Mouse (Mus musculus): ENCODE data around the gene Trub1. TPM values are rescaled to one million over a fixed set of nuclear protein-coding genes. Genes with fewer than 3 reads are reported as not detected.

Trub1 gene
- polyA plus RNA-seq, 1 experiment from 2014 or later: 10.3 TPM

GRCm38 (mm10) chr19:57509758-57510319 lies 57.1 kb downstream of the Trub1 start:
- Histone ChIP-seq H3K27me3 (ENCODE audit: control insufficient read depth, insufficient read depth, low read length) (no peaks in the 10 kb centered on the region), H3K9me3 (ENCODE audit: control insufficient read depth, low read length) (no peaks in the 10 kb centered on the region), H3K27ac (replicated peaks in 1 of 2; ENCODE audit: control insufficient read depth in 1 of 2, insufficient read depth in 1 of 2, low read depth in 2 of 2, low read length in 2 of 2) (peak overlapping the region; percentile 47 to 70), H3K4me2 (ENCODE audit: low read length) (peak overlapping the region; percentile 59), H3K36me3 (ENCODE audit: control insufficient read depth, insufficient read depth, low read length) (no peaks in the 10 kb centered on the region), H3K9ac (ENCODE audit: low read length) (peak overlapping the region; percentile 55), H3K4me1 (ENCODE audit: control insufficient read depth in 2 of 2, insufficient read depth in 2 of 2, low read length in 2 of 2) (peaks cover 11 to 13% of the 10 kb centered on the region in 2 experiments), H3K4me3 (ENCODE audit: control insufficient read depth in 1 of 2, insufficient read depth in 1 of 2, low read depth in 1 of 2, low read length in 2 of 2) (peak overlapping the region in 1 of 2 experiments; percentile 10; a peak in 1 of 4 replicates)
- peak; percentile 43; the same call in 1 of the 2 replicates for ATAC-seq (ENCODE audit: insufficient number of reproducible peaks, insufficient read depth, low FRiP score, low read depth)
- 28% methylated on average over 14 of the region's 14 CpGs for WGBS

GRCm38 (mm10) chr19:57510836-57511235 lies 58.1 kb downstream of the Trub1 start:
- 89% methylated on average over 11 of the region's 11 CpGs for WGBS
- Histone ChIP-seq H3K36me3 (ENCODE audit: control insufficient read depth, insufficient read depth, low read length) (no peaks in the 10 kb centered on the region), H3K27ac (replicated peaks in 1 of 2; ENCODE audit: control insufficient read depth in 1 of 2, insufficient read depth in 1 of 2, low read depth in 2 of 2, low read length in 2 of 2) (no peak overlapping the region), H3K4me2 (ENCODE audit: low read length) (peak overlapping the region; percentile 59), H3K9ac (ENCODE audit: low read length) (peak overlapping the region; percentile 55; the same call in 1 of the 2 replicates), H3K27me3 (ENCODE audit: control insufficient read depth, insufficient read depth, low read length) (no peaks in the 10 kb centered on the region), H3K4me3 (ENCODE audit: control insufficient read depth in 1 of 2, insufficient read depth in 1 of 2, low read depth in 1 of 2, low read length in 2 of 2) (no peak overlapping the region), H3K4me1 (ENCODE audit: control insufficient read depth in 2 of 2, insufficient read depth in 2 of 2, low read length in 2 of 2) (peaks cover 11 to 13% of the 10 kb centered on the region in 2 experiments), H3K9me3 (ENCODE audit: control insufficient read depth, low read length) (no peaks in the 10 kb centered on the region)
- no peak for ATAC-seq (ENCODE audit: insufficient number of reproducible peaks, insufficient read depth, low FRiP score, low read depth)

- Histone ChIP-seq H3K4me2 (ENCODE audit: low read length) (no peak overlapping the region), H3K36me3 (ENCODE audit: control insufficient read depth, insufficient read depth, low read length) (no peaks in the 10 kb centered on the region), H3K9ac (ENCODE audit: low read length) (no peak overlapping the region), H3K27me3 (ENCODE audit: control insufficient read depth, insufficient read depth, low read length) (no peaks in the 10 kb centered on the region), H3K4me1 (ENCODE audit: control insufficient read depth in 2 of 2, insufficient read depth in 2 of 2, low read length in 2 of 2) (peaks cover 11 to 13% of the 10 kb centered on the region in 2 experiments), H3K27ac (replicated peaks in 1 of 2; ENCODE audit: control insufficient read depth in 1 of 2, insufficient read depth in 1 of 2, low read depth in 2 of 2, low read length in 2 of 2) (no peak overlapping the region), H3K4me3 (ENCODE audit: control insufficient read depth in 1 of 2, insufficient read depth in 1 of 2, low read depth in 1 of 2, low read length in 2 of 2) (no peak overlapping the region), H3K9me3 (ENCODE audit: control insufficient read depth, low read length) (no peaks in the 10 kb centered on the region)
- no peak for ATAC-seq (ENCODE audit: insufficient number of reproducible peaks, insufficient read depth, low FRiP score, low read depth)
- 84% methylated on average over 9 of the region's 9 CpGs for WGBS
Observed at GRCm38 (mm10) chr19:57513123-57513522, 60.4 kb downstream of the Trub1 start.

- no peaks in the 10 kb centered on the region; a peak in 1 of 4 replicates for H3K4me1 ChIP-seq (ENCODE audit: control insufficient read depth in 2 of 2, insufficient read depth in 2 of 2, low read length in 2 of 2)
- no peaks in the 10 kb centered on the region for H3K36me3 ChIP-seq (ENCODE audit: control insufficient read depth, insufficient read depth, low read length)
- H3K27me3 ChIP-seq (ENCODE audit: control insufficient read depth, insufficient read depth, low read length): no peaks in the 10 kb centered on the region
- no peak for ATAC-seq (ENCODE audit: insufficient number of reproducible peaks, insufficient read depth, low FRiP score, low read depth)
- no peaks in the 10 kb centered on the region for H3K9me3 ChIP-seq (ENCODE audit: control insufficient read depth, low read length)
- H3K4me3 ChIP-seq (ENCODE audit: control insufficient read depth in 1 of 2, insufficient read depth in 1 of 2, low read depth in 1 of 2, low read length in 2 of 2): no peak overlapping the region
- H3K4me2 ChIP-seq (ENCODE audit: low read length): no peak overlapping the region
- H3K27ac ChIP-seq (replicated peaks in 1 of 2; ENCODE audit: control insufficient read depth in 1 of 2, insufficient read depth in 1 of 2, low read depth in 2 of 2, low read length in 2 of 2): no peak overlapping the region
- H3K9ac ChIP-seq (ENCODE audit: low read length): no peak overlapping the region
Observed at GRCm38 (mm10) chr19:57521721-57522120, 69.0 kb downstream of the Trub1 start.

GRCm38 (mm10) chr19:57523363-57523762 lies 70.7 kb downstream of the Trub1 start:
- no peak overlapping the region for H3K4me3 ChIP-seq (ENCODE audit: control insufficient read depth in 1 of 2, insufficient read depth in 1 of 2, low read depth in 1 of 2, low read length in 2 of 2)
- H3K4me2 ChIP-seq (ENCODE audit: low read length): no peak overlapping the region
- no peak overlapping the region for H3K27ac ChIP-seq (replicated peaks in 1 of 2; ENCODE audit: control insufficient read depth in 1 of 2, insufficient read depth in 1 of 2, low read depth in 2 of 2, low read length in 2 of 2)
- H3K9ac ChIP-seq (ENCODE audit: low read length): no peak overlapping the region
- H3K36me3 ChIP-seq (ENCODE audit: control insufficient read depth, insufficient read depth, low read length): no peaks in the 10 kb centered on the region
- no peak for ATAC-seq (ENCODE audit: insufficient number of reproducible peaks, insufficient read depth, low FRiP score, low read depth)
- no peaks in the 10 kb centered on the region for H3K27me3 ChIP-seq (ENCODE audit: control insufficient read depth, insufficient read depth, low read length)
- H3K4me1 ChIP-seq (ENCODE audit: control insufficient read depth in 2 of 2, insufficient read depth in 2 of 2, low read length in 2 of 2): no peaks in the 10 kb centered on the region; a peak in 1 of 4 replicates
- 86% methylated on average over 17 of the region's 17 CpGs for WGBS
- no peaks in the 10 kb centered on the region for H3K9me3 ChIP-seq (ENCODE audit: control insufficient read depth, low read length)

GRCm38 (mm10) chr19:57525693-57526092 lies 73.0 kb downstream of the Trub1 start:
- 73% methylated on average over 2 of the region's 2 CpGs for WGBS
- no peak for ATAC-seq (ENCODE audit: insufficient number of reproducible peaks, insufficient read depth, low FRiP score, low read depth)
- no peak overlapping the region for H3K27ac ChIP-seq (replicated peaks in 1 of 2; ENCODE audit: control insufficient read depth in 1 of 2, insufficient read depth in 1 of 2, low read depth in 2 of 2, low read length in 2 of 2)
- H3K36me3 ChIP-seq (ENCODE audit: control insufficient read depth, insufficient read depth, low read length): no peaks in the 10 kb centered on the region
- no peak overlapping the region for H3K9ac ChIP-seq (ENCODE audit: low read length)
- no peak overlapping the region for H3K4me3 ChIP-seq (ENCODE audit: control insufficient read depth in 1 of 2, insufficient read depth in 1 of 2, low read depth in 1 of 2, low read length in 2 of 2)
- no peaks in the 10 kb centered on the region; a peak in 1 of 4 replicates for H3K4me1 ChIP-seq (ENCODE audit: control insufficient read depth in 2 of 2, insufficient read depth in 2 of 2, low read length in 2 of 2)
- no peaks in the 10 kb centered on the region for H3K9me3 ChIP-seq (ENCODE audit: control insufficient read depth, low read length)
- no peak overlapping the region for H3K4me2 ChIP-seq (ENCODE audit: low read length)
- H3K27me3 ChIP-seq (ENCODE audit: control insufficient read depth, insufficient read depth, low read length): no peaks in the 10 kb centered on the region

- no peak overlapping the region for H3K4me2 ChIP-seq (ENCODE audit: low read length)
- no peak overlapping the region for H3K27ac ChIP-seq (replicated peaks in 1 of 2; ENCODE audit: control insufficient read depth in 1 of 2, insufficient read depth in 1 of 2, low read depth in 2 of 2, low read length in 2 of 2)
- no peaks in the 10 kb centered on the region for H3K36me3 ChIP-seq (ENCODE audit: control insufficient read depth, insufficient read depth, low read length)
- H3K27me3 ChIP-seq (ENCODE audit: control insufficient read depth, insufficient read depth, low read length): no peaks in the 10 kb centered on the region
- no peaks in the 10 kb centered on the region for H3K4me1 ChIP-seq (ENCODE audit: control insufficient read depth in 2 of 2, insufficient read depth in 2 of 2, low read length in 2 of 2)
- 66% methylated on average over 4 of the region's 4 CpGs for WGBS
- no peak overlapping the region for H3K9ac ChIP-seq (ENCODE audit: low read length)
- H3K9me3 ChIP-seq (ENCODE audit: control insufficient read depth, low read length): no peaks in the 10 kb centered on the region
- no peak overlapping the region for H3K4me3 ChIP-seq (ENCODE audit: control insufficient read depth in 1 of 2, insufficient read depth in 1 of 2, low read depth in 1 of 2, low read length in 2 of 2)
- ATAC-seq (ENCODE audit: insufficient number of reproducible peaks, insufficient read depth, low FRiP score, low read depth): no peak
Observed at GRCm38 (mm10) chr19:57530212-57530611, 77.5 kb downstream of the Trub1 start.

- whole genome bisulfite sequencing: 76% methylated on average over 7 of the region's 7 CpGs
- ATAC-seq (ENCODE audit: insufficient number of reproducible peaks, insufficient read depth, low FRiP score, low read depth): no peak
- Histone ChIP-seq H3K27ac (replicated peaks in 1 of 2; ENCODE audit: control insufficient read depth in 1 of 2, insufficient read depth in 1 of 2, low read depth in 2 of 2, low read length in 2 of 2) (no peak overlapping the region), H3K36me3 (ENCODE audit: control insufficient read depth, insufficient read depth, low read length) (no peaks in the 10 kb centered on the region), H3K9me3 (ENCODE audit: control insufficient read depth, low read length) (no peaks in the 10 kb centered on the region), H3K4me2 (ENCODE audit: low read length) (no peak overlapping the region), H3K27me3 (ENCODE audit: control insufficient read depth, insufficient read depth, low read length) (no peaks in the 10 kb centered on the region), H3K4me1 (ENCODE audit: control insufficient read depth in 2 of 2, insufficient read depth in 2 of 2, low read length in 2 of 2) (no peaks in the 10 kb centered on the region), H3K4me3 (ENCODE audit: control insufficient read depth in 1 of 2, insufficient read depth in 1 of 2, low read depth in 1 of 2, low read length in 2 of 2) (no peak overlapping the region), H3K9ac (ENCODE audit: low read length) (no peak overlapping the region)
Observed at GRCm38 (mm10) chr19:57534262-57534661, 81.5 kb downstream of the Trub1 start.
